Mouse (Mus musculus) liver, embryonic 14.5 days (tissue): Measurements from ENCODE around the gene Vhl.

Experiments
- CTCF ChIP-seq: IDR thresholded peaks from 2 replicates; pipeline ENCODE4 v1.5.1; 2016; ENCODE audit warnings: antibody characterized with exemption, low read depth, control low read depth
- EP300 ChIP-seq: IDR thresholded peaks from 2 replicates; pipeline ENCODE4 v1.6.1; 2016; ENCODE audit warnings: antibody characterized with exemption, low read depth

DNA sequence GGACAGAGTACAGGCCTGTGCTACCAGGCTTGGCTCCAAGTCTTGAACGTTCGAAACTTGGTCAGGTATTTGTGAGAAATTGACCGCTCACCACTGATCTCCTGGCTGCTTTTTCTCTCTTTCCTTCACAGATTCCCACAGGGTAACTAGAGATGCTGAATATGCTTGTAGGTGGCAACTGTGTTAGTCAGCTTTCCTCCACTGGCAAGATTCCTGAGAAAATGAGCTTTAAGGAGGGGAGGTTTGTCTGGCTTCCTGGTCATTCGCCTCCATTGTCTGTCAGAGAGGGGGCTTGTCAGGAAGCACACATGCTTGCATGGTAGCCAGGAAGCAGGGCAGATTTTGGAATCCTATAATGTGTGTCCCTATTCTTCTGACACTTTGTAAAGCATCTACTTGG lies 40.7 kb upstream of the Vhl start:
- TF ChIP-seq CTCF: no peak
- TF ChIP-seq EP300: no peak
